Mouse (Mus musculus): Measurements from ENCODE around the gene Ndufaf8. TPM values are rescaled to one million over a fixed set of nuclear protein-coding genes. Genes with fewer than 3 reads are reported as not detected.
A peak's percentile ranks its signal among the peaks of the same experiment; 100 is the strongest.

The Ndufaf8 gene
- polyA plus RNA-seq, 1 experiment from 2014 or later = 49.7 TPM

DNA sequence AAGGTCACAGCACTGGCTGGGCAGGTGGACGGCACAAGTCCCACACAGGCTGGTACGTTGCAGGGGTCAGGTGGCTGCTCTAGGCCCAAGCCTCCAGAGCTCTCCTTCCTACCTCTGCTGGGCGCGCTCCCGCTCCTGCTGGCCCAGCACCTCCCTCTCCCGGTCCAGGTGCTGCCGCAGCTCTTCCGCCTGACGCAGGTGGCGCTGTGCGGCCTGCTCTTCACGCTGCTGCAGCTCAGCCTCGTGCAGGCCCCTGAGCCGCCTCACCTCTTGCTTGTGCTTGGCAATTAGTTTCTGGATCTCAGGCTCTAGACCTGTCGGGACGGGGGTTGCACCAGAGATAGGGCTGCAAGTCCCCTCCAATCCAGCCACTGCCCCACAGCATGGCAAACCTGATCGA, 30.9 kb upstream of the Ndufaf8 start:
- Histone ChIP-seq H3K4me3 (no peak overlapping the region), H3K4me2 (replicated peaks) (no peak overlapping the region), H3K27me3 (no peaks in the 10 kb centered on the region), H3K4me1 (no peaks in the 10 kb centered on the region), H3K9me3 (no peaks in the 10 kb centered on the region), H3K27ac (replicated peaks) (no peak overlapping the region), H3K9ac (replicated peaks) (no peak overlapping the region), H3K36me3 (peaks cover 60% of the 10 kb centered on the region)
- ATAC-seq (replicated peaks) = no peak
- whole genome bisulfite sequencing = 46% methylated on average over 17 of the region's 17 CpGs

- 61% methylated on average over 11 of the region's 11 CpGs for WGBS
- Histone ChIP-seq H3K36me3 (peaks cover 64% of the 10 kb centered on the region), H3K9me3 (no peaks in the 10 kb centered on the region)
Observed at GRCm38 (mm10) chr11:120069261-120069660, 29.5 kb upstream of the Ndufaf8 start.

GRCm38 (mm10) chr11:120070286-120070930, 28.3 kb upstream of the Ndufaf8 start:
- no peak overlapping the region for H3K9ac ChIP-seq (replicated peaks)
- no peak overlapping the region for H3K4me3 ChIP-seq
- H3K4me1 ChIP-seq = no peaks in the 10 kb centered on the region
- H3K9me3 ChIP-seq = no peaks in the 10 kb centered on the region
- H3K27ac ChIP-seq (replicated peaks) = no peak overlapping the region
- H3K27me3 ChIP-seq = no peaks in the 10 kb centered on the region
- H3K4me2 ChIP-seq (replicated peaks) = no peak overlapping the region
- H3K36me3 ChIP-seq = peaks cover 63% of the 10 kb centered on the region
- WGBS = 92% methylated on average over 27 of the region's 27 CpGs
- no peak for ATAC-seq (replicated peaks)

More at GRCm38 (mm10) chr11:120069261-120069660, 29.5 kb upstream of the Ndufaf8 start:
- Histone ChIP-seq H3K27me3 (no peaks in the 10 kb centered on the region), H3K4me2 (replicated peaks) (no peak overlapping the region), H3K4me1 (no peaks in the 10 kb centered on the region), H3K9ac (replicated peaks) (no peak overlapping the region), H3K4me3 (no peak overlapping the region), H3K27ac (replicated peaks) (no peak overlapping the region)
- no peak for ATAC-seq (replicated peaks)

- no peak overlapping the region for H3K9ac ChIP-seq (replicated peaks)
Observed at GRCm38 (mm10) chr11:120071065-120071464, 27.7 kb upstream of the Ndufaf8 start.

GRCm38 (mm10) chr11:120071731-120072320, 26.9 kb upstream of the Ndufaf8 start:
- no peak overlapping the region for H3K9ac ChIP-seq (replicated peaks)
- no peak for ATAC-seq (replicated peaks)
- no peaks in the 10 kb centered on the region for H3K27me3 ChIP-seq
- no peak overlapping the region for H3K4me3 ChIP-seq
- H3K9me3 ChIP-seq = no peaks in the 10 kb centered on the region
- no peak overlapping the region for H3K4me2 ChIP-seq (replicated peaks)
- H3K4me1 ChIP-seq = no peaks in the 10 kb centered on the region
- 87% methylated on average over 7 of the region's 7 CpGs for WGBS
- peaks cover 67% of the 10 kb centered on the region for H3K36me3 ChIP-seq
- H3K27ac ChIP-seq (replicated peaks) = no peak overlapping the region

More at GRCm38 (mm10) chr11:120071065-120071464, 27.7 kb upstream of the Ndufaf8 start:
- 61% methylated on average over 12 of the region's 12 CpGs for WGBS
- Histone ChIP-seq H3K4me3 (no peak overlapping the region), H3K4me2 (replicated peaks) (no peak overlapping the region), H3K4me1 (no peaks in the 10 kb centered on the region), H3K27ac (replicated peaks) (no peak overlapping the region), H3K27me3 (no peaks in the 10 kb centered on the region), H3K9me3 (no peaks in the 10 kb centered on the region), H3K36me3 (peaks cover 61% of the 10 kb centered on the region)
- ATAC-seq (replicated peaks) = no peak

DNA sequence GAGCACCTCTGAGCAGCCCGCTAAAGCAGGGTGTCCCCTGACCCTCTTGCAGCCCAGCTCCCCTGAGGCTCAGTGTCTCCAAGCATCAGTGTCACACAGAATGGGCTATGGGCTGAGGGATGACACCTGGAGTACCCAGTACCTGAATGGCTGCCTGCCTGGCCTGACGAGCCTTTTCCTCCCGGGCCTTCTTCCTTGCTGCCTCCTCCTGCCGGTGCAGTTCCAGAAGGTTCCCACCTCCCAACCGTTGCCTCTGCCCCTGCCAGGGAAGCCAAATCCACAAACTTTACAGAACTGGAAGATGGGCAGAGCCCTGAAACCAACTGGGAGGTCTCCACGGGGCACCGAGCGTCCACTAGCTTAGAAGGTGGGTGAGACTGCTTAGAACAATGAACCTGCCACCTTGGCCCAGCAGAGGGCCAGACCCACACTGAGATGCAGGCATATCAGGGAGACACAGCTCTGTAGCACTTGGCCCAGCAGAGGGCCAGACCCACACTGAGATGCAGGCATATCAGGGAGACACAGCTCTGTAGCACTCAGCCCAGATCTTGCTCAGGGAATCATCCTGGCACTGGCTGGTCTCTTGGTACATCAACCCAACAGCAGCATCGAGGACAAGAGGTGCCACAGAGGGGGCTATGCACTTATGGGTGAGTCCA, 25.6 kb upstream of the Ndufaf8 start:
- H3K4me1 ChIP-seq = no peaks in the 10 kb centered on the region
- no peak overlapping the region for H3K4me2 ChIP-seq (replicated peaks)
- no peaks in the 10 kb centered on the region for H3K9me3 ChIP-seq
- no peaks in the 10 kb centered on the region for H3K27me3 ChIP-seq
- ATAC-seq (replicated peaks) = no peak
- peaks cover 68% of the 10 kb centered on the region for H3K36me3 ChIP-seq
- 93% methylated on average over 9 of the region's 9 CpGs for WGBS
- no peak overlapping the region for H3K27ac ChIP-seq (replicated peaks)
- H3K9ac ChIP-seq (replicated peaks) = no peak overlapping the region
- no peak overlapping the region for H3K4me3 ChIP-seq

- H3K9me3 ChIP-seq = no peaks in the 10 kb centered on the region
- peaks cover 65% of the 10 kb centered on the region for H3K36me3 ChIP-seq
- WGBS = 86% methylated on average over 3 of the region's 3 CpGs
- no peaks in the 10 kb centered on the region for H3K4me1 ChIP-seq
- ATAC-seq (replicated peaks) = no peak
- H3K27ac ChIP-seq (replicated peaks) = no peak overlapping the region
- H3K9ac ChIP-seq (replicated peaks) = no peak overlapping the region
- H3K4me3 ChIP-seq = no peak overlapping the region
- no peak overlapping the region for H3K4me2 ChIP-seq (replicated peaks)
- no peaks in the 10 kb centered on the region for H3K27me3 ChIP-seq
Observed at GRCm38 (mm10) chr11:120076191-120076590, 22.5 kb upstream of the Ndufaf8 start.

- WGBS = 92% methylated on average over 6 of the region's 6 CpGs
- no peak for ATAC-seq (replicated peaks)
Observed at GRCm38 (mm10) chr11:120080282-120080681, 18.4 kb upstream of the Ndufaf8 start.

GRCm38 (mm10) chr11:120085891-120086627, 12.7 kb upstream of the Ndufaf8 start:
- Histone ChIP-seq H3K4me2 (replicated peaks) (peak overlapping the region; percentile 94), H3K27ac (replicated peaks) (peak overlapping the region; percentile 80), H3K9ac (replicated peaks) (peak overlapping the region; percentile 95), H3K27me3 (no peaks in the 10 kb centered on the region), H3K9me3 (no peaks in the 10 kb centered on the region), H3K36me3 (peaks cover 18% of the 10 kb centered on the region), H3K4me3 (peak overlapping the region; percentile 82), H3K4me1 (peaks cover 15% of the 10 kb centered on the region)
- WGBS = 0% methylated on average over 25 of the region's 25 CpGs
- peak; percentile 59 for ATAC-seq (replicated peaks)

More at GRCm38 (mm10) chr11:120080282-120080681, 18.4 kb upstream of the Ndufaf8 start:
- H3K9me3 ChIP-seq = no peaks in the 10 kb centered on the region
- H3K4me2 ChIP-seq (replicated peaks) = no peak overlapping the region
- peaks cover 2% of the 10 kb centered on the region for H3K4me1 ChIP-seq
- no peak overlapping the region; the same call in 1 of the 2 replicates for H3K27ac ChIP-seq (replicated peaks)
- peaks cover 46% of the 10 kb centered on the region for H3K36me3 ChIP-seq
- H3K4me3 ChIP-seq = no peak overlapping the region
- no peak overlapping the region for H3K9ac ChIP-seq (replicated peaks)
- no peaks in the 10 kb centered on the region for H3K27me3 ChIP-seq

DNA sequence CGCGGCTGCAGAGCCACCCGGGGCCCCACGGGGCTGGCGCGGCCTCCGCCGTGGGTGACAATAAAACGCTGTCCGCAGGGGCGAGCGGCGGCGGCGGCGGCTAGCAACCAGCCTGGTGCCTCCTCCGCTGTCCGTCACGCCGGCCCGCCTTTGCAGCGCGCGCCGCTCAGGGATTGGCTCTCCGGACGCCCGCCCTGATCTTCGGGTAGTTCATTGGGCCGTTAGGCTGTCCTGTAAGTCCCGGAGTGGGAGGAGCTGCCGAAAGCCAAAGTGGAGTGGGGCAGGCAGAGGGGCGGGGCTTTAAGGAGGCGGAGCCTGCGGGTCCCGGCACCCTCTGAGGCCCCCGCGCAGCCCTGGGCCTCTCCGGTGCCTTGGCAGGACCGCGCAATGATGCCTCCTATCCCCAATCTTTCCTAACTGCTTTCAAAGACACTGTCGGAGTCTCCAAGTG, 12.0 kb upstream of the Ndufaf8 start, which contains the start of gene Cep131:
TSS of gene Cep131 (minus strand) at position 126 of the 451 bp plus-strand sequence.
- peak within 1 kb of the TSS; percentile 80 for H3K27ac ChIP-seq (replicated peaks)
- under 1% methylated on average over 35 of the region's 42 CpGs for WGBS
- no peaks in the 10 kb centered on the region for H3K27me3 ChIP-seq
- H3K4me3 ChIP-seq = peak within 1 kb of the TSS; percentile 82
- peak within 1 kb of the TSS; percentile 95 for H3K9ac ChIP-seq (replicated peaks)
- no peaks in the 10 kb centered on the region for H3K9me3 ChIP-seq
- ATAC-seq (replicated peaks) = peak; percentile 99
- peaks cover 15% of the 10 kb centered on the region for H3K4me1 ChIP-seq
- peaks cover 22% of the 10 kb centered on the region for H3K36me3 ChIP-seq
- peak within 1 kb of the TSS; percentile 94 for H3K4me2 ChIP-seq (replicated peaks)

- peaks cover 48% of the 10 kb centered on the region for H3K36me3 ChIP-seq
- no peak overlapping the region for H3K4me2 ChIP-seq (replicated peaks)
- H3K27me3 ChIP-seq = no peaks in the 10 kb centered on the region
- 90% methylated on average over 4 of the region's 4 CpGs for WGBS
- peaks cover 10% of the 10 kb centered on the region for H3K4me1 ChIP-seq
- no peak for ATAC-seq (replicated peaks)
- H3K9me3 ChIP-seq = no peaks in the 10 kb centered on the region
- no peak overlapping the region for H3K9ac ChIP-seq (replicated peaks)
- no peak overlapping the region for H3K4me3 ChIP-seq
- H3K27ac ChIP-seq (replicated peaks) = no peak overlapping the region
Observed at GRCm38 (mm10) chr11:120090661-120091060, 8.1 kb upstream of the Ndufaf8 start.
